Mouse (Mus musculus): ENCODE measurements at regions not wholly inside any gene's neighbourhood (a gene's known extent, or its start where the extent isn't known, plus 50 kb on each side); places are given as distances from the start of the nearest gene placed in this dataset.

DNA sequence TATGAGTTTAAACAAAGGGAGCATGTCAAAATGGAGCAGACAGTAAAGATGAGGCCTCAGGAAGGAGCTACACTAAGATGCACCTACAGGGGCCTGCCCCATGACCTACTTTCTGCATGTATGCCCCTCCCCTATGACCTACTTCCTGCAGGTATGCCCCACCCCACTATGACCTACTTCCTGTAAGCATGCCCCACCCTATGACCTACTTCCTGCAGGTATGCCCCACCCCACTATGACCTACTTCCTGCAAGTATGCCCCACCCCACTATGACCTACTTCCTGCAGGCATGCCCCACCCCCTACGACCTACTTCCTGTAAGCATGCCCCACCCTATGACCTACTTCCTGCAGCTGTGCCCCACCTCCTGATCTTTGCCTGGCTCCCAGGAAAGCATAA lies 125.3 kb upstream of the Supt20 start:
- peak; percentile 19 for DNase-seq (ENCODE audit: extremely low read depth)
- in situ Hi-C loops (cut with MboI; ENCODE audit: low pct_ligation_motif_present, low pct_unique_long_range_greater_than_20kb, low sequenced_read_pairs) (no loop called here), dilution Hi-C loops (cut with MboI; ENCODE audit: extremely low pct_ligation_motif_present, extremely low pct_unique_long_range_greater_than_20kb, low sequenced_read_pairs) (no loop called here)
- no peak for TF ChIP-seq HCFC1 (IDR thresholded peaks at IDR 0.05; ENCODE audit: low read depth, low read length)
- TF ChIP-seq MYC (IDR thresholded peaks at IDR 0.05; ENCODE audit: low read depth, low read length): no peak
- no peak for TF ChIP-seq MEF2A (IDR thresholded peaks at IDR 0.05; ENCODE audit: borderline replicate concordance, low read depth, low read length)
- TF ChIP-seq RCOR1 (conservative IDR thresholded peaks at IDR 0.05; ENCODE audit: low read depth, low read length): no peak
- TF ChIP-seq E2F4 (IDR thresholded peaks at IDR 0.05; ENCODE audit: insufficient replicate concordance, low read depth, low read length): no peak
- TF ChIP-seq RAD21 (IDR thresholded peaks at IDR 0.05; ENCODE audit: low read depth, low read length): no peak
- TF ChIP-seq BHLHE40 (IDR thresholded peaks at IDR 0.05; ENCODE audit: low read depth, low read length): no peak
- TF ChIP-seq JUN (IDR thresholded peaks at IDR 0.05; ENCODE audit: insufficient read depth, low read depth, low read length): no peak
- no peak for TF ChIP-seq NELFE (IDR thresholded peaks at IDR 0.05; ENCODE audit: low read depth, low read length)
- TF ChIP-seq ZKSCAN1 (IDR thresholded peaks at IDR 0.05; ENCODE audit: borderline replicate concordance, low read depth, low read length): no peak
- no peak for TF ChIP-seq EP300 (IDR thresholded peaks at IDR 0.05; ENCODE audit: low read length)
- H3K79me2 ChIP-seq (replicated peaks; ENCODE audit: control insufficient read depth, extremely low read depth, insufficient read depth, poor library complexity, severe bottlenecking): no peaks in the 10 kb centered on the region
- H3K4me2 ChIP-seq (ENCODE audit: insufficient read depth, low read depth, poor library complexity, severe bottlenecking): no peak overlapping the region
- peaks cover 0 to 10% of the 10 kb centered on the region in 2 experiments; a peak in 2 of 4 replicates for H3K4me1 ChIP-seq (ENCODE audit: control insufficient read depth in 1 of 2, insufficient read depth in 2 of 2)
- no peak overlapping the region for H3K9ac ChIP-seq (ENCODE audit: insufficient read depth, low read depth)
- H3K9me3 ChIP-seq (replicated peaks; ENCODE audit: low read length): peaks cover 7% of the 10 kb centered on the region
- H3K4me3 ChIP-seq (replicated peaks in 1 of 3; ENCODE audit: low read depth in 2 of 3, low read length in 2 of 3, poor library complexity in 1 of 3): no peak overlapping the region
- no peaks in the 10 kb centered on the region for H3K27me3 ChIP-seq (replicated peaks)
- no peaks in the 10 kb centered on the region for H3K36me3 ChIP-seq (replicated peaks in 1 of 2; ENCODE audit: control insufficient read depth in 1 of 2, insufficient read depth in 1 of 2, low read length in 1 of 2)
- no peak overlapping the region for H3K27ac ChIP-seq (ENCODE audit: insufficient read depth, low read depth)

DNA sequence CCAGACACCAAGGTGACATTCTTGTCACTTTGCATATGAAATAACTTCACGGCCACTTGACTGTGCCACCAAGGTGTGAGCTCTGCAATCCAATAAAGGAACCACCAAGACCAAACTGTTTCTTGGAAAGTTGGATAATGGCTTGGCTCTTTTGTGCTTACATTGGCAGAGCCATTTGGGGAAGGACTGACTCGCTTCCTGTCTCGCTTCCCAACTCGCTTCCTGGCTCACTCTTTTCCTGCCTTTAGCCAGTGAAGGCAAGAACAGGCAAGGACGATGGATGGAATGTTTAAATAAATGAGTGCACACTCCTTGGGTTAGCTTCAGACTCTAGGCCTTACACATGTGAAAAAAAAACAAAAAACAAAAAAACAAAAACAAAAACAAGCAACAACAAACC lies 124.5 kb upstream of the Supt20 start:
- H3K27me3 ChIP-seq (replicated peaks): no peaks in the 10 kb centered on the region
- no peak overlapping the region for H3K4me3 ChIP-seq (replicated peaks in 1 of 3; ENCODE audit: low read depth in 2 of 3, low read length in 2 of 3, poor library complexity in 1 of 3)
- DNase-seq (ENCODE audit: extremely low read depth): no peak
- H3K4me2 ChIP-seq (ENCODE audit: insufficient read depth, low read depth, poor library complexity, severe bottlenecking): no peak overlapping the region
- no peaks in the 10 kb centered on the region for H3K36me3 ChIP-seq (replicated peaks in 1 of 2; ENCODE audit: control insufficient read depth in 1 of 2, insufficient read depth in 1 of 2, low read length in 1 of 2)
- TF ChIP-seq ZC3H11A (IDR thresholded peaks at IDR 0.05; ENCODE audit: low read depth, low read length) (no peak), SMC3 (IDR thresholded peaks at IDR 0.05; ENCODE audit: low read depth, low read length) (no peak), CHD1 (IDR thresholded peaks at IDR 0.05; ENCODE audit: low read depth, low read length) (no peak), CHD2 (IDR thresholded peaks at IDR 0.05; ENCODE audit: low read length) (no peak), ELF1 (IDR thresholded peaks at IDR 0.05; ENCODE audit: low read depth, low read length) (no peak), MAFK (IDR thresholded peaks at IDR 0.05; ENCODE audit: insufficient replicate concordance, low read length) (no peak), ETS1 (conservative IDR thresholded peaks at IDR 0.05; ENCODE audit: low read depth, low read length) (no peak)
- H3K79me2 ChIP-seq (replicated peaks; ENCODE audit: control insufficient read depth, extremely low read depth, insufficient read depth, poor library complexity, severe bottlenecking): no peaks in the 10 kb centered on the region
- H3K4me1 ChIP-seq (ENCODE audit: control insufficient read depth in 1 of 2, insufficient read depth in 2 of 2): peaks cover 0 to 10% of the 10 kb centered on the region in 2 experiments; a peak in 2 of 4 replicates
- no peak overlapping the region for H3K9ac ChIP-seq (ENCODE audit: insufficient read depth, low read depth)
- in situ Hi-C loops (cut with MboI; ENCODE audit: low pct_ligation_motif_present, low pct_unique_long_range_greater_than_20kb, low sequenced_read_pairs) (no loop called here), dilution Hi-C loops (cut with MboI; ENCODE audit: extremely low pct_ligation_motif_present, extremely low pct_unique_long_range_greater_than_20kb, low sequenced_read_pairs) (no loop called here)
- peaks cover 7% of the 10 kb centered on the region for H3K9me3 ChIP-seq (replicated peaks; ENCODE audit: low read length)
- no peak overlapping the region for H3K27ac ChIP-seq (ENCODE audit: insufficient read depth, low read depth)

Measured in CH12.LX (cell line).